Mouse (Mus musculus) E14TG2a.4 (cell line): ENCODE data around the gene Nxph3.

Experiments used
- CTCF ChIP-seq: conservative IDR thresholded peaks from 2 replicates; pipeline ENCODE4 v1.5.1; 2014; ENCODE audit warnings: low read length
- NANOG ChIP-seq: IDR thresholded peaks from 2 replicates; pipeline ENCODE4 v1.6.1; 2014; ENCODE audit warnings: borderline replicate concordance, low read length, mixed read lengths

DNA sequence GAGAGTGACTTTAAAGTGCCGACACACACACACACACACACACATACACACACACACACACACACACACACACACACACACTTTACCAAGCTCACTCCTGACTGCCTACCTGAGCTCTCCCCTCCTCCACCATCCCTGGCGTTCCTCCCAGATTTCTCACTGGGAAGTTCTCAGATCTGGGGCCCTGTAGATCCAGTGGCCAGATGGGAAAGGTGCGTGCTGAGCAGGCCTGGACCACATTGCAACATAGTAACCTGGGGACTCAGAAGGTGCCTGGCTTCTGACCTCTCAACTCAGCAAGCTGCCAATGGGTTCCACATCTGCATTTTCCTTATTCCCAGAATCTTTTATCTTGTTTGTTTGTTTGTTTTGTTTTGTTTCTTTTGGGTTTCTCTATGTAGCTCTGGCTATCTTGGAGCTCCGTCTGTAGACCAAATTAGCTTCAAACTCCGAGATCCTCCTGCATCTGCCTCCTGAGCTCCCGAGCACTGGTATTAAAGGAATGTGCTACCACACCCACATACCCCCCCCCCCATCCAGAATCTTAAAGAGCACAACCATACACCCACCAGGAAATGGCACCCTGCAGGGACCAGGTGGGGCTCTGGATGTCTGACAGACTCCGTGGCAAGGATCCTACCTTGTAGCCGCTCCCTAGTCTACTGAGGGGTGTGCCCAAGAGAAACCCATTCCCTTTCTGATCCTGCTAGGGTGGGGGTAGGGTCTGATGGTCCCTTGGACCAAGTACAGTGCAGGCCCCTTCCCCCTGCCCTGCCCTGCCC, 30.4 kb upstream of the Nxph3 start:
- TF ChIP-seq CTCF (no peak), NANOG (no peak)
